Mouse (Mus musculus): Measurements from ENCODE around the gene A930002H24Rik. TPM values are rescaled to one million over a fixed set of nuclear protein-coding genes. Genes with fewer than 3 reads are reported as not detected.
A peak's percentile ranks its signal among the peaks of the same experiment; 100 is the strongest.
"Not testable (repeated sequence)": the region's sequence is repeated elsewhere in the genome, so short reads cannot be mapped to it uniquely, and the experiment has no call there.

Gene A930002H24Rik
- total RNA-seq, 2 experiments from 2014 or later: not detected

GRCm38 (mm10) chr17:63860988-63861387, 2.6 kb downstream of the A930002H24Rik start:
- intact Hi-C loops (cut with DNase I): loop anchor here (5.0 kb wide), 3 partner anchors 54 to 741 kb away; partner anchors contain the start of genes Man2a1 and Pja2
- no peak for DNase-seq (ENCODE audit: extremely low spot score in 1 of 2, low spot score in 2 of 2)
- TF ChIP-seq CTCF (IDR thresholded peaks at IDR 0.05): no peak
- H3K4me3 ChIP-seq: no peak overlapping the region
- no peak overlapping the region for H3K27ac ChIP-seq

- DNase-seq (ENCODE audit: extremely low spot score in 1 of 2, low spot score in 2 of 2): no peak
- no peak for TF ChIP-seq CTCF (IDR thresholded peaks at IDR 0.05)
- Histone ChIP-seq H3K27ac (no peak overlapping the region), H3K4me3 (no peak overlapping the region)
- intact Hi-C loops (cut with DNase I): no loop called here
Observed at GRCm38 (mm10) chr17:63857023-63857544, 6.5 kb downstream of the A930002H24Rik start.

GRCm38 (mm10) chr17:63850016-63850415, 13.6 kb downstream of the A930002H24Rik start:
- Histone ChIP-seq H3K4me3 (no peak overlapping the region; the same call in 1 of the 2 replicates), H3K27ac (no peak overlapping the region)
- intact Hi-C loops (cut with DNase I): no loop called here
- no peak for DNase-seq (ENCODE audit: extremely low spot score in 1 of 2, low spot score in 2 of 2)
- no peak for TF ChIP-seq CTCF (IDR thresholded peaks at IDR 0.05)

- Histone ChIP-seq H3K4me3 (peak overlapping the region; percentile 74), H3K27ac (peak overlapping the region; percentile 86)
- DNase-seq (ENCODE audit: extremely low spot score in 1 of 2, low spot score in 2 of 2): peak; percentile 80 to 81
- intact Hi-C loops (cut with DNase I): no loop called here
- TF ChIP-seq CTCF (IDR thresholded peaks at IDR 0.05): no peak
Observed at GRCm38 (mm10) chr17:63849566-63849965, 14.0 kb downstream of the A930002H24Rik start.

GRCm38 (mm10) chr17:63849151-63849550, 14.4 kb downstream of the A930002H24Rik start:
- no peak for DNase-seq (ENCODE audit: extremely low spot score in 1 of 2, low spot score in 2 of 2)
- H3K27ac ChIP-seq: peak overlapping the region; percentile 86
- intact Hi-C loops (cut with DNase I): no loop called here
- H3K4me3 ChIP-seq: peak overlapping the region; percentile 74
- no peak for TF ChIP-seq CTCF (IDR thresholded peaks at IDR 0.05)

GRCm38 (mm10) chr17:63845766-63846165, 17.8 kb downstream of the A930002H24Rik start:
- intact Hi-C loops (cut with DNase I); H3K4me3 ChIP-seq; DNase-seq (ENCODE audit: extremely low spot score in 1 of 2, low spot score in 2 of 2); H3K27ac ChIP-seq: not testable (repeated sequence)

GRCm38 (mm10) chr17:63844936-63845335, 18.7 kb downstream of the A930002H24Rik start:
- no peak overlapping the region for H3K27ac ChIP-seq
- no peak for DNase-seq (ENCODE audit: extremely low spot score in 1 of 2, low spot score in 2 of 2)
- intact Hi-C loops (cut with DNase I): no loop called here
- no peak for TF ChIP-seq CTCF (IDR thresholded peaks at IDR 0.05)
- H3K4me3 ChIP-seq: no peak overlapping the region

DNA sequence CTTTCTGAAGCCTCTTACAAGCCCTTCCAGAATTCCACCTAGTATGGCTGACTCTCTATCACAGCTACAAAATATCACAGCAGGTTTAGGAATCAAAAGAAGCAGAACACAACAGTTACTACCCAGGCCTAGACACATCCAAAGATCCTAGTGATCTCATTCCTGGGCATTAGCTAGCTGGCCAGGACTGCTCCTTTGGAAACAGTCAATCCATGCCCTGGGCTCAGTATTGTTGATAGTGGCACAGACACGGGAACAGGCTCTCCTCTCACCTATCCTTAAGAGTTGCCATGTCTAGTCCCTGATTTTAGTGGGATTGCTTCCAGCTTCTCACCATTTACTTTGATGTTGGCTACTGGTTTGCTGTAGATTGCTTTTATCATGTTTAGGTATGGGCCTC, 21.4 kb downstream of the A930002H24Rik start:
- intact Hi-C loops (cut with DNase I): no loop called here
- TF ChIP-seq CTCF (IDR thresholded peaks at IDR 0.05): no peak

GRCm38 (mm10) chr17:63839636-63840269, 23.8 kb downstream of the A930002H24Rik start:
- intact Hi-C loops (cut with DNase I): no loop called here
- DNase-seq (ENCODE audit: extremely low spot score in 1 of 2, low spot score in 2 of 2): no peak
- Histone ChIP-seq H3K27ac (no peak overlapping the region), H3K4me3 (no peak overlapping the region)
- no peak; the same call in none of the 2 replicates for TF ChIP-seq CTCF (IDR thresholded peaks at IDR 0.05)

More for the DNA sequence above, 21.4 kb downstream of the A930002H24Rik start:
- DNase-seq (ENCODE audit: extremely low spot score in 1 of 2, low spot score in 2 of 2): no peak
- Histone ChIP-seq H3K4me3 (no peak overlapping the region), H3K27ac (no peak overlapping the region)

DNA sequence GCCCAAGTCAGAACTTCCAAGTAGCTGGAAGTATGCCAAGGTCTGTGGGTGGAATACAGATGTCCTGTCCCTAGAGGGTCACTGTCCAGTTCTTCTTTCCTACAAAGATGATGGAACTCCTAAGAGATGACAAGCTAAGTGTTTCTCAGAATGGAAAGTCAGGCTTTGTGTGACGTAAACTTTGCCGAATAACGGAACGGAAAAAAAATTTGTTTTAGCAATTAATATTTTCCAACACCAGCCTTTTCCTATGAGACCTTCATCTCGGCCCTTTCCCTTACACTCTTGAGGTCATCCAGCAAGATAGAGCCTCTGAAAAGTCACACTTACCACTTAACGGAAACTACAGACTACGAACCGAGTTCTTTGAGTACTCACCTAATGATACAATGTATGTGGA, 25.4 kb downstream of the A930002H24Rik start:
- intact Hi-C loops (cut with DNase I): no loop called here
- no peak overlapping the region for H3K4me3 ChIP-seq
- no peak for TF ChIP-seq CTCF (IDR thresholded peaks at IDR 0.05)
- no peak overlapping the region for H3K27ac ChIP-seq
- no peak for DNase-seq (ENCODE audit: extremely low spot score in 1 of 2, low spot score in 2 of 2)

GRCm38 (mm10) chr17:63836641-63837040, 26.9 kb downstream of the A930002H24Rik start:
- no peak for DNase-seq (ENCODE audit: extremely low spot score in 1 of 2, low spot score in 2 of 2)
- H3K4me3 ChIP-seq: no peak overlapping the region
- H3K27ac ChIP-seq: no peak overlapping the region
- no peak for TF ChIP-seq CTCF (IDR thresholded peaks at IDR 0.05)
- intact Hi-C loops (cut with DNase I): no loop called here

GRCm38 (mm10) chr17:63836223-63836622, 27.4 kb downstream of the A930002H24Rik start:
- DNase-seq (ENCODE audit: extremely low spot score in 1 of 2, low spot score in 2 of 2): no peak
- Histone ChIP-seq H3K27ac (no peak overlapping the region), H3K4me3 (no peak overlapping the region)
- intact Hi-C loops (cut with DNase I): no loop called here
- TF ChIP-seq CTCF (IDR thresholded peaks at IDR 0.05): no peak

- no peak for DNase-seq (ENCODE audit: extremely low spot score in 1 of 2, low spot score in 2 of 2)
Observed at GRCm38 (mm10) chr17:63831550-63831949, 32.0 kb downstream of the A930002H24Rik start.

More at GRCm38 (mm10) chr17:63831550-63831949, 32.0 kb downstream of the A930002H24Rik start:
- no peak overlapping the region for H3K27ac ChIP-seq
- intact Hi-C loops (cut with DNase I): no loop called here
- no peak for TF ChIP-seq CTCF (IDR thresholded peaks at IDR 0.05)
- no peak overlapping the region for H3K4me3 ChIP-seq
